Mouse (Mus musculus): ENCODE measurements around the gene Gm14137.

Gm14137 gene

GRCm38 (mm10) chr2:119172862-119173576 lies 1.3 kb upstream of the Gm14137 start:
- no peak for DNase-seq (ENCODE audit: low read depth, low spot score)

- DNase-seq (ENCODE audit: low read depth, low spot score) = no peak
Observed at GRCm38 (mm10) chr2:119174866-119175265, 557 bp downstream of the Gm14137 start.

GRCm38 (mm10) chr2:119175614-119176013 lies 1.3 kb downstream of the Gm14137 start:
- DNase-seq (ENCODE audit: low read depth, low spot score) = no peak

- DNase-seq (ENCODE audit: low read depth, low spot score) = no peak
Observed at GRCm38 (mm10) chr2:119176761-119177160, 2.5 kb downstream of the Gm14137 start.

GRCm38 (mm10) chr2:119177384-119177939 lies 3.2 kb downstream of the Gm14137 start:
- DNase-seq (ENCODE audit: low read depth, low spot score) = no peak

GRCm38 (mm10) chr2:119182914-119183313 lies 8.6 kb downstream of the Gm14137 start:
- no peak for DNase-seq (ENCODE audit: low read depth, low spot score)

- peak; percentile 77 for DNase-seq (ENCODE audit: low read depth, low spot score)
Observed at GRCm38 (mm10) chr2:119189029-119189710, 14.9 kb downstream of the Gm14137 start.

- no peak for DNase-seq (ENCODE audit: low read depth, low spot score)
Observed at GRCm38 (mm10) chr2:119190969-119191368, 16.7 kb downstream of the Gm14137 start.

- peak; percentile 72 for DNase-seq (ENCODE audit: low read depth, low spot score)
Observed at GRCm38 (mm10) chr2:119194140-119194539, 19.8 kb downstream of the Gm14137 start.

- DNase-seq (ENCODE audit: low read depth, low spot score) = no peak
Observed at GRCm38 (mm10) chr2:119196316-119197108, 22.2 kb downstream of the Gm14137 start.

GRCm38 (mm10) chr2:119197493-119197892 lies 23.2 kb downstream of the Gm14137 start:
- no peak for DNase-seq (ENCODE audit: low read depth, low spot score)

- no peak for DNase-seq (ENCODE audit: low read depth, low spot score)
Observed at GRCm38 (mm10) chr2:119198049-119198448, 23.7 kb downstream of the Gm14137 start.

- DNase-seq (ENCODE audit: low read depth, low spot score) = no peak
Observed at GRCm38 (mm10) chr2:119198934-119199333, 24.6 kb downstream of the Gm14137 start.

GRCm38 (mm10) chr2:119202914-119203453 lies 28.7 kb downstream of the Gm14137 start:
- peak; percentile 27 for DNase-seq (ENCODE audit: low read depth, low spot score)

- DNase-seq (ENCODE audit: low read depth, low spot score) = no peak
Observed at GRCm38 (mm10) chr2:119203871-119204460, 29.7 kb downstream of the Gm14137 start.

- DNase-seq (ENCODE audit: low read depth, low spot score) = no peak
Observed at GRCm38 (mm10) chr2:119207961-119208343, 33.6 kb downstream of the Gm14137 start.

- DNase-seq (ENCODE audit: low read depth, low spot score) = peak; percentile 88
Observed at GRCm38 (mm10) chr2:119208344-119209175, 34.3 kb downstream of the Gm14137 start, which contains the start of the genes Zfyve19 and Dnajc17. Zfyve19 (plus strand) TSS chr2:119208617. Dnajc17 (minus strand) TSS chr2:119208795.

- DNase-seq (ENCODE audit: low read depth, low spot score) = no peak
Observed at GRCm38 (mm10) chr2:119209176-119209507, 34.8 kb downstream of the Gm14137 start.
